Mouse (Mus musculus): ENCODE data around the gene Hoxb2. TPM values are rescaled to one million over a fixed set of nuclear protein-coding genes. Genes with fewer than 3 reads are reported as not detected.

Hoxb2 gene
- total RNA-seq, 2 experiments from 2014 or later, result 0.81 to 1.3 TPM

DNA sequence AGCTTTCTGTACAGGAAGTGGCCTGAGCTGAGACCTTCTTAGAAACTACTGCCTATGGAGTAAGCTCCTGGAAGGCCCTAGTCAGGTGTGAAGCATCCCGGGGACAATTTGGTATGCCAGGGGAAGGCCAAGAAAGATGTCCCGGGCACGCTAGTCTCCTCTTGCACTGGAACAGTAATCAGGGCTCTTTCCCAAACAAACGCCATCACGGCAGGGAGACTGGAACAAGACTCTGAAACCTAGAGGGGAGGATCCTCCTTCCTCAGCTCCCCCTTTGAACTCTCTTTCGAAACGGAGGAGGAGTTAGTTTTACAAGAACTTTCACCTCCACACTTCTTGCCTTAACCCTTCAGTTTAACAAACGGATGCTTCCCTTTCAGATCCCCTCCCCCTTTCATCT is 18.2 kb upstream of the Hoxb2 start:
- no peak for DNase-seq (ENCODE audit: low spot score)
- intact Hi-C loops (cut with DNase I), result no loop called here

DNA sequence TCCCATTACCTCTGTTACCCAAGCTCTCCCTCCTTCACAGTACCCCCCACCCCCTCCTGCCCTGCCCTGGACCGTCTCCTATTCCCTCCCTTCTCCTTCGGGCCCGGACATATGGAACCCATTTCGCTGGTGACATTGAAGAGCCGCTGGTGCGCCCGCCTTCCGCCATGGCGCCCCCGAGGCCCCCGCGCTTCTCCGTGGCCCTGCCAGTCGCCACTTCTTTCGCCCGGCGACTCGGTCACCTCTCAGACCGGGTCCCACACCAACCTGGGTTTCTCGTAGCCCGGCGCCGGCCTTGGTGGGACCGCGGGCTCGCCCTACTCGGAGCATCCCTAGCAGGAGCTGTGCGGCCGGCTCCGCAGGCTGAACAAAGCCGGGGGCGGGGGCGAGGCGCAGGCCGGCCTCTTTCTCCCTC is 17.7 kb upstream of the Hoxb2 start:
- intact Hi-C loops (cut with DNase I), result no loop called here
- DNase-seq (ENCODE audit: low spot score), result no peak

DNA sequence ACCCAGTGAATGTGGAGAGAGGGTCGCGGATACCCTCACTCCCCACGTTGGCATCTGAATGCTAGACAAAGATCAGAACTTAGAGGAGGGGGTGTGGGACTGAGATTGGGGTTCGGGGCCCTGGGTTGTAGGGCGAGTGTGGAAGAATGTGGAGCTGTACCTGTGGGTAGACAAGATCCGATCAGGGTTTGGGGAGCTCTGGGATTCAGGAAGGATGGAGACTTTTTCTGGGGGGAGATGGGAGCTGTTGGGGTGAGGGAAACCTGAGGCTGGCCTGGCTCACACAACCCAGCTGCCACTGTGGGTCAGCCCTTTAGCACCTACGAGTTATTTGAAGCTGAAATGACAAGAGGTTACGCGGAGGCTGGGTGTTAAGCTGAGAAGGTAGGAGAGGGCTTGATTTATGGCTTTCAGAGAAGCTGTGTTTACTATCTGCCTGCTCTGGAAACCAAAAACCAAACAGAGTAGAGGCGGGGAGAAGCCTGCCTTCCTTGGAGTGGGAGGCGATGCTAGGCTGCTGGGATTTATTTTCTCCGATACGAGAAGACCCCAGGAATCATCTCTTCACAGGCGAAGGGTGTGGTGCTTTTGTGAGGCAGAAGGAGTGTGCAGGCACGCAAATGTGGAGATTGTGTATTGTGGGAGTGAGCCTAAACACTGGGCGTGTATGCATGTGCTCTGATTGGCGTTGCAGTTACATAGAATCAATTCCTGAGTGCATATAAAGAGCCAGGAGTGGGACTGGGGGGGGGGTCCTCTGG is 16.9 kb upstream of the Hoxb2 start:
- no peak for DNase-seq (ENCODE audit: low spot score)
- intact Hi-C loops (cut with DNase I), result no loop called here

DNA sequence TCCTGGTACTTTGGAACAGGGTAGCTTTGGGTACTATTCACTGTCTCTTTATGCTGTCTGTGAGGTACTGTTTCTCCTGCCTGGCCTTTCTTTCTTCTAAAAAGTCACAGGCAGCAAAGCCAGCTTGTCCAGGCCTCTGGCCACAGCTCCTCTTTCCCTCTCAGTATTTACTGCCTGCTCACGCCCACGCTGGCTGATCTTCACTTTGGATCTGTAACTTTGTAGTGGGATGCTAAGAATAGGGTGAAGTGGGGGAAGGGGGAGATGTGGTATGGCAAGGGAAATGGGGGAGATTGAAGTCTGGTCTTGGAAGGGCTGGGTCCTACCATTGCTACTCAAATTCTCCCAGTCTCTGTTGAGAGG is 16.3 kb upstream of the Hoxb2 start:
- DNase-seq (ENCODE audit: low spot score), result no peak
- intact Hi-C loops (cut with DNase I), result no loop called here

DNA sequence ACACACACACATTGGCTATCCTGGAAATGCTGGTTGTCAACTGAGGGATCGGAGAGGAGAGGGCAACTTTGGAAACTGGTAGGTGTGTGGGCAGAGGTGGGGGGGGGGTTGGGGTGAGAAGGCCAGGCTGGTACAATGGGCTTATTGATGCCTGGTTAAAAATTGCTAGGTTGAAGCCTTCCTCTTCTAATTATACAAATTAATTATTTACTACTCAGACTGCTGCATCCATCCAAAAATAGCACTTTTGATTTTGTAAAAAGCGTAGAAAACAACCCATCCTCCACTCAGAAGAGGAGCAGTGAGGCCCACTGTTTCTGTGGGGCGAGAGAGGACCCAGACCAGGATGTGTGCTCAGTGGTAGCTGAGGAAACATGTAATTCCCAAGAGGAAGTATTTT is 15.3 kb upstream of the Hoxb2 start:
- intact Hi-C loops (cut with DNase I), result no loop called here
- DNase-seq (ENCODE audit: low spot score), result no peak

DNA sequence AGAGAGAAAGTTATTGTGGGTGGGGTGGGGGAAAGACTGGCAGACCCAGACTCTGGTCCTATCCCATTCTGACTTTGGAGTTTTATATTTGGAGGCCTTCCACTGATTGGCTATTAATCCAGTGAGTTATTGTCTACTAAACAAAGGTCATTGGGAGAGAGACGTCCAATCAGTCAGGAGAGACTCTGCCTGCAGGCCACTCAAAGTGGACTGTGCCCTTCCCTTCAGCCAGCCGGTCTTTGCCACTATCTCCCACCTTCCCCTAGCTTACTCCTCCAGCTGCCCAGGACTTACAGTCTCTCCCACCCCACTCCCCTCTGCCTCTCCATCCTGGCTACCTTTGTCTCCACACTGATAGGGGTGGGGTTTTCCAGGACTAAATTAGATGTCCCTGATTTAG is 13.7 kb upstream of the Hoxb2 start:
- intact Hi-C loops (cut with DNase I), result no loop called here
- no peak for DNase-seq (ENCODE audit: low spot score)

DNA sequence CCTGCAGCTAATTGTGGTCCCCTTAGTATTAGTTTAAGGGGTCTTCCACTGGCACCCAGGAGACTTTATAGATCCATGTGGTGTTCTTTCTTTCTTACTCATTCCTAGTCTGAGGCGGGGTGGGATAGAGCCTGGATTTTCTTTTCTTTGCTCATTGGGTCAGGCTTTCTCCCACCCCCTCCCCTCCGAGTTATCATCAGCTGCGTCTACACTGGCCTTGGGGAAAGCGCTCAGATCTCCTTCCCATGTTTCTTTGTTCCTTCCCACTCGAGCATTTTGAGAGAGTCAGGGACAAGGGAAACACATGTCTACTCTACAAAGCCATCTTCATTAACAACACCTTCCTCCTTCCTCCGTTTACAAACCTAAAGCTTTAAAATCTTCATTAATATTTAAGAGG is 13.3 kb upstream of the Hoxb2 start:
- no peak for DNase-seq (ENCODE audit: low spot score)
- intact Hi-C loops (cut with DNase I), result no loop called here

DNA sequence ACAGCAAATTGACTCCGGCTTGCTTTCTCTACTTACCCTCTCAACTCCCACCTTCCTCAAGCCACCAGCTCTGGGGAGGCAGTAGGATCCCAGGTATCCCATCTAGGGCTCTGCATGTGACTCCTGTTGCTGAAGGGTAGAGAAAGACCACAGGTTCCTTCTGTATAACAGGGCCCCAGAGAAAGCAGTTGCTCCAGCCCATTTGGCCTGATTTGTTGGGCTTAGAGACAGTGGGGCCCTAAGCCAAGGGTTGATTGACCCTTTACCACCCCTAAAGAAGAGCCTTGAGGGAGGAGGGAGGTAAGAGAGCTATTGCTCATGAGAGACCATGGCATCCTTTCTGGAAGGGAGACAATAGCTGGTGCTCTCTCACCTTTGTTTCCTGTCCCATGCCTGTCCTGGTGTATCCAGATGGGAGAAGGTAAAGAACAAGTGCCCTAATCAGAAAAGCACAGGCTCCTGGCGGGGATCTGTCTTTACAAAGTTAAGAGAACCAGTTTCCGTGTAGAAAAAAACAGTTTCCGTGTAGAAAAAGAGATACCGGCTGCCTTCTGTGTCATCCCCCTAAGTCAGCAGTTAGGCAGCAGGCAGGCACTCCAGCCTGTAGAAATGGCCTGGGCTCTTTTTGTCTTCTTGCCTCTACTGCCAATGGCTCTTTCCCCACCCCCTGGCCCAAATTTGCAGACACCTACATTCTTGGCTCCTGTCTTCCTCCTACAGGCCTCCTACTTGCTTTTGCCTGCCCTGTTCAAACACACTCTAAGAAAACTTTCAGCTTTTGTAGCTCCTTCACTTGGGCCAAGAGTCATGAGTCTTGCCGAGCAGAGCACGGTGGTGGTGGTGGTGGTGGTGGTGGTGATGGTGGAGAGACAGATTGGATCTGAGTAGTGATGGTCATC is 11.1 kb upstream of the Hoxb2 start:
- no peak for DNase-seq (ENCODE audit: low spot score)
- intact Hi-C loops (cut with DNase I), result no loop called here

DNA sequence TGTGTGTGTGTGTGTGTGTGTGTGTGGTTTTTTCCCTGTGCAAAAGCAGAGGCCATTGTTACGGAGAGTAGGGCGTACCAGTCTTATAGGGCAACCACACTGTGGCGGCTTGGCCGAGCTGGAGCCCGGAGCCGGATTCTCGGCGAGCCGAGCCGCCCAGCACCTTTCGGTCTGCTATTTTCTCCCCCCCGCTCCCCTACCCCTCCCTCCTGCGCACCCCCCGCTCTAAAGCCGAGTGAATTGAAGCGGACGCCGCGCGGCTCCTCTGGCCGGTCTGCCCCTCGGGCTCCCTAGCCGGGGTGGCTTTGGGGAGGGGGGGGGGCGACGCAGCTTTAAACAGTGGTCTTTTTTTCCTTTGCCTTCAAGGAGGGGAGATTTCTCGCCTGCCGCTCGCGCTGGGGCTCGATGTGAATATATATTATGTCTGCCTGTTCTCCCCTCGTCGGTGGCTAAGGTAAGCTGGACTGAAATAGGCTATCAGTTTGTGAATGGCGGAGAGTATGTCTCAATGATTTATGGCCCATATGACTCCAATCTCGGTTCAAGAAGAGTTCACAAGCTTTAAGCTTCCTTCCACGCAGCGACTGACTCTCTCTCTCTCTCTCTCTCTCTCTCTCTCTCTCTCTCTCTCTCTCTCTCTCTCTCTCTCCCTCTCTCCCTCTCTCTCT is 9.5 kb upstream of the Hoxb2 start:
- intact Hi-C loops (cut with DNase I), result no loop called here
- DNase-seq (ENCODE audit: low spot score), result no peak

DNA sequence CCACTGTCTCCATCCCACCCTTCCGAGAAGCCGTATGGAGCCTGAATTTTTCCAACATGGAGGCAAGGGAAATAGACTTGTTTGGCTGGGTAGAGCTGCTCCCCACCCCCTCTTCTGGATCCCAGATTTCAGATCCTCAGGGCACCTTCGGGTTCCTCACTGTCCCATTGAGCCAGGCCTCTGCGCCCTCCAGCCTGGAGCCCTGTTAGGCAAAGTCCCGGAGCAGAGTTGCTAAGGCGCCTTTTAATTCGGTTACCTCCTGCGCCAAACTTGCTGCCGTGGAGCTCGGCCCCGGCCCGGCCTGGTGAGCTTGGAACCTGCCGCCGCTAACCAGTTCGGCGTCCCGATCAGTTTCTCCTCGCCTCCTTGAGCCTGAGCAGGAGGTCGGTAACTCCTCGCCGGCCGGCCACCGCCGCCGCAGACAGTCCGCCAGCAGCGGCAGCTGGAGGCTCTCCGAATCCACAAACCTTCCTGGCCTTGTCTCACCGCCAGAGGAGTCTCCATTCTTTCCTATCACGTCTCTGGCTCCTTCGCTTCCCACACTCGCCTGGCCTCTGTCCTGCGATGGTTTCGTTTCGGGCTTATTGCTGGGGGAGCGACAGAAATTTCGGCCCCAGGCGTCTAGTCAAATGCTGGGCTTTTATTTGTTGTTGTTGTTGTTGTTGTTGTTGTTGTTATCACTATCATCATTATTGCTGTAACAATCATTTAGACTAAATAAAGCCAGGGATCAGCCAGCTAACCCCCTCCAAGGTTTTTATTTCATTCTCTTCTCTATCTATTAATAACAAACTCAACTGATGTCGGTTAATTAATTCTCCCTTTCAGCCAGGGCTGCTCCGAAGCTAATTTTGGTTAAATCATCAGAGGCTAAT is 8.4 kb upstream of the Hoxb2 start:
- DNase-seq (ENCODE audit: low spot score), result no peak
- intact Hi-C loops (cut with DNase I), result no loop called here

DNA sequence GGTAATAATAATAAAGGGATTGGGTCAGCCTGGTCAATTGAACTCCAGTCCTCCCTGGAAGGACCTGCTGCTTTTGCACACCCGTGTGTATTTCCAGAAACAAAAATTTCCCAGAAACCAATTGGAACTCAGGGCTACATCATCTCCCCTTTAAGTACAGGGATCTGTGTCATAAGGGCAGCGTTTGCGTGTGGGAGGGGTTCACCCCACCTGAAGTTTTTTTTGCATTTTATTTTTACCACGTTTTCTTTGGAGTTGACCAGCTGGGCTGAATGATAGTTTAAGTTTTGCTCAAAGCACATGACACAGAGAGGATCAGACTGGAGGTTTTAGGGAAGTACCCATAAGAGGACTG is 7.8 kb upstream of the Hoxb2 start:
- DNase-seq (ENCODE audit: low spot score), result no peak
- intact Hi-C loops (cut with DNase I), result no loop called here

DNA sequence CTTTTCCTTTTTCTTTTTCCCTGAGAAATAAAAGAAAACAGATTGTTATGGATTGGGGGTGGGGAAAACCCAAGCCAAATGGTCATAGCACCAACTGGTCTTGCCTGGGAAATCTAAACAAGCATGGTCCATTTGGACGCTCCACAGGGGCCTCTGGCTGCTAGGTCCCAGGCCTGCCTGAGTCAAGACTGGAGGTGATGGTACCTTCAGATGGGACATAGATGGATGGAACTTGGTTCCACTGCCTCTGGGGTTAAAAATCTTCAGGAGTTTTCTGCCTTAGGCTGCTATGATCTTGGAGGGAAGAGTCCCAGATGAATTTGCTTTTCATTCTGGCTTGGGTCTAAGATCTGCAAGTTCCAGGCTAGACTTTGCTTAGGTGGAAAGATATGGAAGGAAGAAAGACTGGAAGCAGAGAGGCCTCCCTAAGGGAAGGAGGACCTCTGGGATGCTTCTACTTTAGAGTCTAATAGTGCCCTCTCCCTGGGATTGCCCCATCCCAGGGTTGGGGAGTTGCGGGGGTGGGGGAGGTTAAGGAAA is 7.0 kb upstream of the Hoxb2 start:
- intact Hi-C loops (cut with DNase I), result no loop called here

DNA sequence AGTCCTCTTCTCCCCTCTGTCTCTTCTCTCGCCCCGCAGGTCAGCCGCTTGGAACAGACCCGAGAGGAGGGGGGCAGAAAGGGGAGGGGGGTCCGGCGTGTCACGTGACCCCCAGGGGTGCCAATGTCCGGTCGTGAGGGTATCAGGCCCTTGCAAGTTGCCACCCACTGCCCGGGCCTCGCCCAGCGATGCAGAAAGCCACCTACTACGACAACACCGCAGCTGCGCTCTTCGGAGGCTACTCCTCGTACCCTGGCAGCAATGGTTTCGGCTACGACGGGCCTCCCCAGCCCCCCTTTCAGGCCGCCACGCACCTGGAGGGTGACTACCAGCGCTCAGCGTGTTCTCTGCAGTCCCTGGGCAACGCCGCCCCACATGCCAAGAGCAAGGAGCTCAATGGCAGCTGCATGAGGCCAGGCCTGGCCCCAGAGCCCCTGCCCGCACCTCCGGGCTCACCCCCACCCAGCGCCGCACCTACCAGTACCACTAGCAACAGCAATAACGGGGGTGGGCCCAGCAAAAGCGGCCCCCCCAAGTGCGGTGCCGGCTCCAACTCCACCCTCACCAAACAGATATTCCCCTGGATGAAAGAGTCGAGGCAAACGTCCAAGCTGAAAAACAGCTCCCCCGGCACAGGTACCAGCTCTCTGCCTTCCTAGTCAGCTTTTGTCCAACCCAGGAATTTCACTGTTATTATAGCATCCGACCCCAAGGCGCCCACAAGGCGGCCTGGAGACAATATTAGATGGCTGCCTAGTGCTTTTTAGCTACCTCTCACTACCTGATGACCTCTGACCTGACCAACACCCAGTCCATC is 6.1 kb upstream of the Hoxb2 start:
- no peak for DNase-seq (ENCODE audit: low spot score)
- intact Hi-C loops (cut with DNase I), result no loop called here

More for the DNA sequence above, 7.0 kb upstream of the Hoxb2 start:
- DNase-seq (ENCODE audit: low spot score), result no peak

DNA sequence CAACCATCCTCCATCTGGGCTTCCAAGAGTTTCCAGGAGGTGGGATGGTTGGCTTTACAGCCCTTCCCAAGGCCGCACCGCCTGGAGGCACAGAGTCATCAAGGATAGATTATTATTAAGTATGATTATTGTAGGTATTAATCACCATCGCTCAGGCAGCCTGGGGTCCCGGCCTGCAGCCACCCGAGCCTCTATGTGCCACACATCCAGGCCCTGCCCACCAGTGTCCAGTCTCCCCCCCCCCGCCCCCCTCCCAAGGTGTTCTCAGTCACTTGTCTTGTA is 5.5 kb upstream of the Hoxb2 start:
- DNase-seq (ENCODE audit: low spot score), result no peak
- intact Hi-C loops (cut with DNase I), result no loop called here

DNA sequence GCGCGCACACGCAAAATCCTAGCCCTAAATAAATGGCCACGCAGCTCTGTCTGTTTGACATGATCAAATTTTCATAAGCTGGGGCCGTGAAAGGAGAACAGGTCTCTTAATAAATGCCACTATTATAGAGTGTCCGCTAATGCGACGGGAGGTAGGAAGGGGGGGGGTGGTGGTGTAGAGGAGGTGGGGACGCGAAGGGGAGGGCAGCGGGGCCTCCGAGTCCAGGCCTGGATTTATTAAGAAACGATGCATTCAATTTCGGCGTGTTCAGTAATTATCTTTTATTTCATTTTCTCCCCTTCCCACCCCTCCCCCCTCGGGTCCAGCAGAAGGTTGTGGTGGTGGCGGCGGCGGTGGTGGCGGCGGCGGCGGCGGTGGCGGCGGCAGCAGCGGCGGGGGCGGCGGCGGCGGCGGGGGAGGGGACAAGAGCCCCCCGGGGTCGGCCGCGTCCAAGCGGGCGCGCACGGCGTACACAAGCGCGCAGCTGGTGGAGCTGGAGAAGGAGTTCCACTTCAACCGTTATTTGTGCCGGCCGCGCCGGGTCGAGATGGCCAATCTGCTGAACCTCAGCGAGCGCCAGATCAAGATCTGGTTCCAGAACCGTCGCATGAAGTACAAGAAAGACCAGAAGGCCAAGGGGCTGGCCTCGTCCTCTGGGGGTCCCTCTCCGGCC is 5.0 kb upstream of the Hoxb2 start:
- no peak for DNase-seq (ENCODE audit: low spot score)
- intact Hi-C loops (cut with DNase I), result no loop called here

DNA sequence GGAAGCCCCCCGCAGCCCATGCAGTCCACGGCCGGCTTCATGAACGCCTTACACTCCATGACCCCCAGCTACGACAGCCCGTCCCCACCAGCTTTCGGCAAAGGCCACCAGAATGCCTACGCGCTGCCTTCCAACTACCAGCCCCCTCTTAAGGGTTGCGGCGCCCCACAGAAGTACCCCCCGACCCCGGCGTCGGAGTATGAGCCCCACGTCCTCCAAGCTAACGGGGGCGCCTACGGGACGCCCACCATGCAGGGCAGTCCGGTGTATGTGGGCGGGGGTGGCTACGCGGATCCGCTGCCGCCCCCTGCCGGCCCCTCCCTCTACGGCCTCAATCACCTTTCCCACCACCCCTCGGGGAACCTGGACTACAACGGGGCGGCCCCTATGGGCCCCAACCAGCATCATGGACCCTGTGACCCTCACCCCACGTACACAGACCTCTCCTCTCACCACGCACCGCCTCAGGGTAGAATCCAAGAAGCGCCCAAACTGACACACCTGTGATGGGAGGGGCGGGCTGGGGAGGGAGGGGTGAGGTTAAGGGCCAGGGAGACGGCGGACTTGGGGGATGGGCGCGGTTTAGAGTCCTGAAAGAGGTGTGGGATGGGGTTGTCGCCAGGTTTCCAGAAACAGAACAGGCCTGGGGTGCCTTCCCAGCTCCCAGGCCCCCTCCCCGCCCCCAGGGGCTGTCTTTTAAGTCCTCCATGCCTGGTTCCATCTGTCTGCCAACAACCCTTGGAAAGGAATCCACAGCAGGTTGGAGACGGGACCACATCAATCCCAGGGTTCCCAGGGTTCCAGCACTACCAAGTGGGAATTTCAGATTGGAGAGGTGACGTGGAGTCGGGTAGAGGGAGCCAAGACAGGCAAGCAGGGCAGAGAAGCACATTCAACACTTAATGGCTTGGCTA is 4.2 kb upstream of the Hoxb2 start:
- DNase-seq (ENCODE audit: low spot score), result no peak
- intact Hi-C loops (cut with DNase I), result no loop called here

DNA sequence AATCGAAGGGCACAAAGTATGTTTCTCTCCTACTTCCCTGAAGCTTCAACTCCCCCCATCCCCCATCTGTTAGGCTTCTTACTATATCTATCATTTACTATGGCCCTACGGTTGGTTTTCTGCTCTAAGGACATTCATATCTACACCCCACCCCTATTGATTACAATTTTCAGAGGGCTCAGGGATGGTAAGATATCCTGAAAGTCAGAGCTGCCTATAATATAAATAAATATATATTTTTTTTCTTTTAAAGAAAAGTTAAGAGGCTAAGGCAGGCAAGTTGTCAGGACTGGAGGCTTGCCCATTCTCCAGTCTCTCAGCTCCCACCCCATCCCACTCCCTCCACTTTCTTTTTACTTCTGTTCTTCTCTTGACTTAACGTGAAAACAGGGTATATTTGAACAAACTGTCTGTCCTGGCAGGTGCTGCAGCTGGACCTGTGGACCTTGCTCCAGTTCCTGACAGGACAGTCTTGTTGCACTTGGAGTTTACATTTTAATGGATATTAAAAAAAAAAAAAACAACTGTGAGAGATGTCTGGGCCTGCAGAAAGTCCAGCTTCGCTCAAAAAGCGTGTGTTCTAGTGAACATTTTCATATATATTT is 3.3 kb upstream of the Hoxb2 start:
- DNase-seq (ENCODE audit: low spot score), result no peak
- intact Hi-C loops (cut with DNase I), result no loop called here

Measured in heart, postnatal 25 days (tissue).